Mouse (Mus musculus) embryonic facial prominence, embryonic 11.5 days (tissue): ENCODE data around the gene B4galt5. TPM values are rescaled to one million over a fixed set of nuclear protein-coding genes. Genes with fewer than 3 reads are reported as not detected.

Source experiments
- ATAC-seq: fragments of 200-750 bp; cut with Nextera tagmentation; replicated peaks from 2 replicates; pipeline ENCODE4 v1.8.0; 2017; ENCODE audit warnings: low read depth; ENCODE audit not compliant: insufficient number of reproducible peaks, low FRiP score, low TSS enrichment
- DNase-seq: peaks from one replicate; pipeline ENCODE4 v3.0.0-alpha.2; 2015; ENCODE audit warnings: low spot score
- H3K27ac ChIP-seq: fragments of 300-500 bp; sonication (generic); replicated peaks from 2 replicates; pipeline ENCODE4 v1.5.1; 2014; ENCODE audit warnings: mild to moderate bottlenecking, low read depth, low read length, control low read depth
- H3K27me3 ChIP-seq: fragments of 300-500 bp; sonication (generic); 2 replicates; pipeline ENCODE4 v1.6.1; 2014; ENCODE audit warnings: mild to moderate bottlenecking, low read length, moderate library complexity, mixed read lengths; ENCODE audit not compliant: control insufficient read depth, insufficient read depth
- H3K36me3 ChIP-seq: fragments of 300-500 bp; sonication (generic); replicated peaks from 2 replicates; pipeline ENCODE4 v1.6.1; 2014; ENCODE audit warnings: low read depth, mild to moderate bottlenecking, low read length, moderate library complexity, mixed read lengths; ENCODE audit not compliant: control insufficient read depth, insufficient read depth
- H3K4me1 ChIP-seq: fragments of 300-500 bp; sonication (generic); 2 replicates; pipeline ENCODE4 v1.6.1; 2014; ENCODE audit warnings: low read length, mixed read lengths; ENCODE audit not compliant: control insufficient read depth, insufficient read depth
- H3K4me2 ChIP-seq: fragments of 300-500 bp; sonication (generic); 2 replicates; pipeline ENCODE4 v1.6.1; 2014; ENCODE audit warnings: low read depth, mild to moderate bottlenecking, control low read depth, low read length, moderate library complexity
- H3K4me3 ChIP-seq: fragments of 300-500 bp; sonication (generic); 2 replicates; pipeline ENCODE4 v1.5.1; 2014; ENCODE audit warnings: low read depth, low read length, control low read depth
- H3K9ac ChIP-seq: fragments of 300-500 bp; sonication (generic); replicated peaks from 2 replicates; pipeline ENCODE4 v1.6.1; 2014; ENCODE audit warnings: mild to moderate bottlenecking, control low read depth, low read length
- H3K9me3 ChIP-seq: fragments of 300-500 bp; sonication (generic); replicated peaks from 2 replicates; pipeline ENCODE4 v1.6.1; 2016; ENCODE audit warnings: mild to moderate bottlenecking, low read length, inconsistent platforms, mixed read lengths; ENCODE audit not compliant: control insufficient read depth
- WGBS: fragments of 180-500 bp; shearing (Covaris S2); extraction: QIAGEN DNeasy Blood & Tissue Kit; methylation state at CpG from one replicate; pipeline ENCODE4 v1.1.7; 2014; 5-methylcytosine and 5-hydroxymethylcytosine counted together
- polyA plus RNA-seq: library from polyadenylated mRNA; unstranded; fragments of >200 nt; fragmentation: Nextera tagmentation; extraction: Ambion mirVana; gene quantifications from 2 replicates; pipeline ENCODE4 v1.2.1, GENCODE M21; 2014

Gene B4galt5
- polyA plus RNA-seq, 1 experiment from 2014 or later, result 17.0 TPM

GRCm38 (mm10) chr2:167345508-167346164 is 3.3 kb downstream of the B4galt5 start:
- H3K4me3 ChIP-seq, result no peak overlapping the region
- H3K27me3 ChIP-seq, result no peaks in the 10 kb centered on the region
- H3K9me3 ChIP-seq, result no peaks in the 10 kb centered on the region
- 84% methylated on average over 7 of the region's 7 CpGs for WGBS
- no peak overlapping the region for H3K9ac ChIP-seq
- ATAC-seq (no peak), DNase-seq (no peak)
- H3K4me1 ChIP-seq, result no peaks in the 10 kb centered on the region
- H3K27ac ChIP-seq, result no peak overlapping the region
- H3K36me3 ChIP-seq, result no peaks in the 10 kb centered on the region
- H3K4me2 ChIP-seq, result no peak overlapping the region

- ATAC-seq, result no peak
- Histone ChIP-seq H3K4me2 (no peak overlapping the region), H3K4me1 (no peaks in the 10 kb centered on the region), H3K4me3 (no peak overlapping the region), H3K9me3 (no peaks in the 10 kb centered on the region), H3K27me3 (no peaks in the 10 kb centered on the region), H3K36me3 (no peaks in the 10 kb centered on the region), H3K27ac (no peak overlapping the region), H3K9ac (no peak overlapping the region)
- no peak for DNase-seq
- 69% methylated on average over 5 of the region's 5 CpGs for WGBS
Observed at GRCm38 (mm10) chr2:167344871-167345507, 4.0 kb downstream of the B4galt5 start.

- no peak for ATAC-seq
- WGBS, result 79% methylated on average over 12 of the region's 12 CpGs
- Histone ChIP-seq H3K27me3 (no peaks in the 10 kb centered on the region), H3K27ac (no peak overlapping the region), H3K9ac (no peak overlapping the region), H3K4me1 (no peaks in the 10 kb centered on the region), H3K36me3 (no peaks in the 10 kb centered on the region), H3K4me2 (no peak overlapping the region), H3K4me3 (no peak overlapping the region), H3K9me3 (no peaks in the 10 kb centered on the region)
- no peak for DNase-seq
Observed at GRCm38 (mm10) chr2:167343369-167344140, 5.4 kb downstream of the B4galt5 start.

GRCm38 (mm10) chr2:167342876-167343275 is 6.1 kb downstream of the B4galt5 start:
- no peak overlapping the region for H3K9ac ChIP-seq
- WGBS, result 71% methylated on average over 6 of the region's 6 CpGs

GRCm38 (mm10) chr2:167337580-167337979 is 11.4 kb downstream of the B4galt5 start:
- H3K27ac ChIP-seq, result no peak overlapping the region
- H3K36me3 ChIP-seq, result no peaks in the 10 kb centered on the region
- H3K4me1 ChIP-seq, result no peaks in the 10 kb centered on the region
- ATAC-seq (no peak), DNase-seq (no peak)
- no peaks in the 10 kb centered on the region for H3K9me3 ChIP-seq
- WGBS, result 54% methylated on average over 2 of the region's 2 CpGs
- H3K4me3 ChIP-seq, result no peak overlapping the region
- H3K27me3 ChIP-seq, result no peaks in the 10 kb centered on the region
- no peak overlapping the region for H3K9ac ChIP-seq
- no peak overlapping the region for H3K4me2 ChIP-seq

More at GRCm38 (mm10) chr2:167342876-167343275, 6.1 kb downstream of the B4galt5 start:
- Histone ChIP-seq H3K4me1 (no peaks in the 10 kb centered on the region), H3K27ac (no peak overlapping the region), H3K4me2 (no peak overlapping the region), H3K27me3 (no peaks in the 10 kb centered on the region), H3K36me3 (no peaks in the 10 kb centered on the region), H3K9me3 (no peaks in the 10 kb centered on the region), H3K4me3 (no peak overlapping the region)
- ATAC-seq, result no peak
- DNase-seq, result no peak

- ATAC-seq (no peak), DNase-seq (no peak)
- Histone ChIP-seq H3K9ac (no peak overlapping the region), H3K4me1 (no peaks in the 10 kb centered on the region), H3K36me3 (no peaks in the 10 kb centered on the region), H3K27ac (no peak overlapping the region), H3K4me3 (no peak overlapping the region), H3K9me3 (no peaks in the 10 kb centered on the region), H3K27me3 (no peaks in the 10 kb centered on the region), H3K4me2 (no peak overlapping the region)
- 67% methylated on average over 3 of the region's 3 CpGs for WGBS
Observed at GRCm38 (mm10) chr2:167337214-167337512, 11.8 kb downstream of the B4galt5 start.

GRCm38 (mm10) chr2:167336384-167337213 is 12.4 kb downstream of the B4galt5 start:
- Histone ChIP-seq H3K9me3 (no peaks in the 10 kb centered on the region), H3K27ac (no peak overlapping the region), H3K27me3 (no peaks in the 10 kb centered on the region), H3K4me3 (no peak overlapping the region), H3K36me3 (no peaks in the 10 kb centered on the region), H3K4me2 (no peak overlapping the region), H3K4me1 (no peaks in the 10 kb centered on the region), H3K9ac (no peak overlapping the region)
- ATAC-seq (no peak), DNase-seq (no peak)
- 75% methylated on average over 10 of the region's 10 CpGs for WGBS
